Mouse (Mus musculus) olfactory bulb, adult 2 months (tissue): ENCODE data around the gene Ppt2.
A peak's percentile ranks its signal among the peaks of the same experiment; 100 is the strongest.

Experiments used
- CTCF ChIP-seq: fragments of 200-500 bp; IDR thresholded peaks from 2 replicates; pipeline ENCODE4 v1.5.1; 2012; ENCODE audit warnings: low read depth, mild to moderate bottlenecking, low read length, moderate library complexity; ENCODE audit not compliant: insufficient read depth
- POLR2A ChIP-seq: fragments of 200-500 bp; IDR thresholded peaks from 2 replicates; pipeline ENCODE4 v1.6.1; 2012; ENCODE audit warnings: mild to moderate bottlenecking, low read depth, low read length, moderate library complexity; ENCODE audit not compliant: insufficient read depth

DNA sequence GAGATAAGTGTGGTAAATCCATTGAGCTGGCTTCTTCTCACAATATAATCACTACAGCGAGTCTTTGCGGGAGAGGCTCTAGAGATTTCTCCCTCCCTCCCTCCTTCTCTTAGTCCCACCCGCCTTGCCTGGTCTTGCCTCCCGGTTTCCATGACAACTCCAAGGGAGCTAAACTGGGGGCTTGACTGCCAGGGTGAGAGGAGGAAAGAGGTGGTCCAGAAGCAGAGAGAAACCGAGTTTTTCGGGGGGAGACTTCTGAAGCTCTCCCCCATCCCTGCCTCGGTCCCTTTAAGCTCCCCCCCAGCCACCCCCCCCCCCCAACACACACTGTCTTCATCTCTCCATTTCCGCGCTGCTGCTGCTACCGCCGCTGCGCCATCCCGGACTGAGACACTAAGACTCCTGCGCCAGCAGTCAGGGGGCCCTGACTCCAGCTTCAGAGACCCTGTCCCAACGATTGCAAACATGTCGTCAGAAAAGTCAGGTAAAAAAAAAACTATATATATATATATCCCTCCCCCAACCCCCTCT, 976 bp upstream of the Ppt2 start, which contains the start of gene Prrt1:
- TF ChIP-seq CTCF (no peak), POLR2A (0 out of 2 replicates have a peak, but pooled peaks have one; percentile 14)
